Mouse (Mus musculus): Measurements from ENCODE around the gene Rab34. TPM values are rescaled to one million over a fixed set of nuclear protein-coding genes. Genes with fewer than 3 reads are reported as not detected.

The Rab34 gene
- polyA plus RNA-seq, 1 experiment from 2014 or later = 171 TPM

GRCm38 (mm10) chr11:78159096-78159495, 29.1 kb upstream of the Rab34 start:
- no peak overlapping the region for H3K9ac ChIP-seq
- no peaks in the 10 kb centered on the region for H3K27me3 ChIP-seq
- no peak overlapping the region for H3K27ac ChIP-seq (replicated peaks)
- no peak overlapping the region for H3K4me2 ChIP-seq (replicated peaks)
- H3K36me3 ChIP-seq = peaks cover 64% of the 10 kb centered on the region
- WGBS = 28% methylated on average over 2 of the region's 2 CpGs
- H3K4me1 ChIP-seq = peaks cover 52% of the 10 kb centered on the region
- no peak overlapping the region for H3K4me3 ChIP-seq (replicated peaks)
- H3K9me3 ChIP-seq (replicated peaks) = no peaks in the 10 kb centered on the region
- ATAC-seq (ENCODE audit: insufficient number of reproducible peaks, low FRiP score, low TSS enrichment, low read depth) = no peak

- Histone ChIP-seq H3K4me3 (replicated peaks) (no peak overlapping the region), H3K27me3 (no peaks in the 10 kb centered on the region), H3K4me2 (replicated peaks) (no peak overlapping the region), H3K4me1 (peaks cover 50% of the 10 kb centered on the region), H3K9me3 (replicated peaks) (no peaks in the 10 kb centered on the region), H3K27ac (replicated peaks) (0 out of 2 replicates have a peak overlapping the region, but pooled peaks have one; percentile 11), H3K36me3 (peaks cover 59% of the 10 kb centered on the region), H3K9ac (no peak overlapping the region)
- ATAC-seq (ENCODE audit: insufficient number of reproducible peaks, low FRiP score, low TSS enrichment, low read depth) = no peak
- 70% methylated on average over 7 of the region's 7 CpGs for WGBS
Measured at GRCm38 (mm10) chr11:78159557-78159956, 28.7 kb upstream of the Rab34 start.

DNA sequence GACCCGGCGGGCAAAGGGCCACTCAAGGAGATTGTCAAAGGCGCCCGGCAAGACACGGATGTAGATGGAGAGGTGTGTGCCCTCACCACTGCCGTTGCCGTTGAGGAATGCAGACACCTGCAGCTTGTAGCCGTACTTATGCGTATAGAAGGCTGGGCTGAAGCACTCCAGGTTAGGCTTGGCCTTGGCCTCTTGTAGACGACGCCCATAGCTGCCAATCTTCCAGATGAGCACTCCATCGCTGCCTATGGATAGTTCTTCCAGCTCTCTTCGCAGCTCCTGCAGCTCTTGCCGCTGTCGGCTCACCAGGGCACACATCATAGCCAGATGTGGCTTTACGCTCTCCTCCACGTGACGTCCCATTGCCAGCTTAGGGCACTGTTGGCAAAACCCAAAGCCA, 28.1 kb upstream of the Rab34 start:
- no peaks in the 10 kb centered on the region for H3K27me3 ChIP-seq
- 78% methylated on average over 18 of the region's 18 CpGs for WGBS
- H3K9ac ChIP-seq = no peak overlapping the region
- H3K4me1 ChIP-seq = peaks cover 50% of the 10 kb centered on the region
- H3K27ac ChIP-seq (replicated peaks) = peak overlapping the region; percentile 11; the same call in 1 of the 2 replicates
- H3K4me3 ChIP-seq (replicated peaks) = no peak overlapping the region
- peaks cover 55% of the 10 kb centered on the region for H3K36me3 ChIP-seq
- no peaks in the 10 kb centered on the region for H3K9me3 ChIP-seq (replicated peaks)
- no peak overlapping the region for H3K4me2 ChIP-seq (replicated peaks)
- ATAC-seq (ENCODE audit: insufficient number of reproducible peaks, low FRiP score, low TSS enrichment, low read depth) = no peak

DNA sequence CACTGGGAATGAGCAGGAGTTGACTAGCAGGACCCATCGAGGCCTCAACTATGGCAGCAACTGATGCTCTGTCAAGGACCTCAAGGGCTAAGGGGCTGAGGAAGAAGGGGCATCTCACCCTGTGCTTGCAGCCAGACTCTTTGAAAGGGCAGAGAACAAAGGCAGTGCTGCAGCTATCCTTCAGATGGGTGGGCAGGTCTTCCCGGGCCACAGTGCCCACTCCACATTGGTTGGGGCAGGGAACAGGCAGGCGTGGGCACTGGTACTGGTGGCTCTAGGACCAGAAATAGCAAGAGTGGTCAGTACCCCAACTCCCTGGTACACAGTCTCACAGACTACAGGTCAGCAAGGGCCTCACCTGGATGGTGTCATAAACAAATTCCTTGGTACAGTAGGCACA, 27.6 kb upstream of the Rab34 start:
- no peaks in the 10 kb centered on the region for H3K27me3 ChIP-seq
- H3K4me1 ChIP-seq = peaks cover 51% of the 10 kb centered on the region
- peaks cover 55% of the 10 kb centered on the region for H3K36me3 ChIP-seq
- peak overlapping the region; percentile 11; the same call in 1 of the 2 replicates for H3K27ac ChIP-seq (replicated peaks)
- no peak overlapping the region for H3K9ac ChIP-seq
- H3K4me3 ChIP-seq (replicated peaks) = no peak overlapping the region
- H3K4me2 ChIP-seq (replicated peaks) = no peak overlapping the region
- H3K9me3 ChIP-seq (replicated peaks) = no peaks in the 10 kb centered on the region
- no peak for ATAC-seq (ENCODE audit: insufficient number of reproducible peaks, low FRiP score, low TSS enrichment, low read depth)
- WGBS = 88% methylated on average over 3 of the region's 3 CpGs

DNA sequence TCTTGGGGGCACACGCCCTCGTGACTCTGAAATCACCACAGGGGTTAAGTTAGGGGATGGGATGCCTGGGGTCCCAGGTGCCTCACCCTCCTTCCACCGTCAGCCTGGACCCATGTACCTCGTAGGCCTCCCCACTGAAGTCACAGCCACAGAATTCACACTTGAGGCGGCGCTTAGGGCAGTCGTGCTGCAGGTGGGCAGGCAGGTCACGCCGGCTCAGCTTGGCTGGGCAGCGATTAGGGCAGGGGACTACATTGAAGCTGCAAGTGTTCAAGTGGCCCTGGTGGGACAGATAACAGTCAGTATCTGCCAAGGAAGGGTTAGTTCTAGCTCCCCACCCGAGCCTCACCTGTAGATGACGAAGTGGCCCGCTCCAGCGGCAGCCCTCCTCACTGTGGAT, 27.1 kb upstream of the Rab34 start:
- H3K9ac ChIP-seq = no peak overlapping the region
- H3K4me2 ChIP-seq (replicated peaks) = no peak overlapping the region
- peaks cover 55% of the 10 kb centered on the region for H3K36me3 ChIP-seq
- WGBS = 88% methylated on average over 14 of the region's 14 CpGs
- ATAC-seq (ENCODE audit: insufficient number of reproducible peaks, low FRiP score, low TSS enrichment, low read depth) = no peak
- no peaks in the 10 kb centered on the region for H3K27me3 ChIP-seq
- H3K4me1 ChIP-seq = peaks cover 56% of the 10 kb centered on the region
- H3K27ac ChIP-seq (replicated peaks) = no peak overlapping the region; the same call in 1 of the 2 replicates
- H3K9me3 ChIP-seq (replicated peaks) = no peaks in the 10 kb centered on the region
- H3K4me3 ChIP-seq (replicated peaks) = no peak overlapping the region

DNA sequence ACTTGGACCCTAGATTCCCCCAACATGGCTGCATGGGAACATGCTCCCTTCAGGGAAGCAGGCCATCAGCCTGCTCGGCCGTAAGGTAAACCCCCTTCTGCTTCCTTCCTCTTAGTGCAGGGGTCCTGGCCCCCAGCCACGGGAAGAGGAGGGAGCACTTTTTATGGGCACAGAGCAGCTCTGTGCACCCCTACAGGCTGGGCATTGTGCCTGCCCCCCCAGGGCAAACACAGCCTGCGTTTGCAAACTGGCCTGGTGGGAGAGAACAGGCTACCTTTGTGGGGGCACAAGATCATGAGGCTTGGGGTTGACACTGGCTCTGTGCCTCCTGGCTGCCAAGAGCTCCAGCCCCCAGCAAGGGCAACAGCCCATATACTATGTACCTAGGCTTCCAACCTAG, 26.3 kb upstream of the Rab34 start:
- Histone ChIP-seq H3K36me3 (peaks cover 51% of the 10 kb centered on the region), H3K27me3 (no peaks in the 10 kb centered on the region), H3K9me3 (replicated peaks) (no peaks in the 10 kb centered on the region), H3K4me1 (peaks cover 62% of the 10 kb centered on the region), H3K27ac (replicated peaks) (peak overlapping the region; percentile 96), H3K9ac (no peak overlapping the region), H3K4me2 (replicated peaks) (peak overlapping the region; percentile 89), H3K4me3 (replicated peaks) (peak overlapping the region; percentile 94; the same call in 1 of the 2 replicates)
- whole genome bisulfite sequencing = 31% methylated on average over 4 of the region's 4 CpGs
- no peak for ATAC-seq (ENCODE audit: insufficient number of reproducible peaks, low FRiP score, low TSS enrichment, low read depth)

GRCm38 (mm10) chr11:78162504-78162903, 25.7 kb upstream of the Rab34 start:
- no peaks in the 10 kb centered on the region for H3K9me3 ChIP-seq (replicated peaks)
- peaks cover 48% of the 10 kb centered on the region for H3K36me3 ChIP-seq
- H3K27ac ChIP-seq (replicated peaks) = peak overlapping the region; percentile 96
- H3K27me3 ChIP-seq = no peaks in the 10 kb centered on the region
- 38% methylated on average over 6 of the region's 6 CpGs for WGBS
- peak overlapping the region; percentile 5; the same call in 1 of the 2 replicates for H3K9ac ChIP-seq
- no peak for ATAC-seq (ENCODE audit: insufficient number of reproducible peaks, low FRiP score, low TSS enrichment, low read depth)
- peaks cover 59% of the 10 kb centered on the region for H3K4me1 ChIP-seq
- H3K4me2 ChIP-seq (replicated peaks) = peak overlapping the region; percentile 89
- peak overlapping the region; percentile 94 for H3K4me3 ChIP-seq (replicated peaks)

DNA sequence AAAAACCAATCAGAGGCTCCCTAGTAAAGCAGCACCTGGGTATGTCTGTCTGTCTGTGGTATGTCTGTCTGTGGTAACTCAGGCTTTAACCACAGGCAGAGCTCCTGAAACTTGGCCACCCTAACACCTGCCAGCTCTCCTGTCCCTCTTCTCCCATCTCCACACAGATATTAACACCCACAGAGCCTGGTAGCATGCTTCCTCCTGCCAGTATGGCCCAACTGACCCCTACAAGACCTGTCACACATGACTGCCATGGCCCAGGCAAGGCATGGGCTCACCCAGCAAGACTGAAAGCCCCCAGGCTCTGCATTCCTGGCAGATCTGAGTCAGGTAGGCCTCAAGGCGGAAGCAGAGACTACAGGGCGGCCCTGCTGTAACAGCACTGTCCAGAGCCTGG, 25.2 kb upstream of the Rab34 start:
- Histone ChIP-seq H3K27ac (replicated peaks) (peak overlapping the region; percentile 96), H3K9ac (peak overlapping the region; percentile 99), H3K27me3 (no peaks in the 10 kb centered on the region), H3K4me1 (peaks cover 58% of the 10 kb centered on the region), H3K36me3 (peaks cover 44% of the 10 kb centered on the region), H3K4me3 (replicated peaks) (peak overlapping the region; percentile 94), H3K9me3 (replicated peaks) (no peaks in the 10 kb centered on the region), H3K4me2 (replicated peaks) (peak overlapping the region; percentile 89)
- ATAC-seq (ENCODE audit: insufficient number of reproducible peaks, low FRiP score, low TSS enrichment, low read depth) = no peak
- WGBS = 46% methylated on average over 2 of the region's 2 CpGs

DNA sequence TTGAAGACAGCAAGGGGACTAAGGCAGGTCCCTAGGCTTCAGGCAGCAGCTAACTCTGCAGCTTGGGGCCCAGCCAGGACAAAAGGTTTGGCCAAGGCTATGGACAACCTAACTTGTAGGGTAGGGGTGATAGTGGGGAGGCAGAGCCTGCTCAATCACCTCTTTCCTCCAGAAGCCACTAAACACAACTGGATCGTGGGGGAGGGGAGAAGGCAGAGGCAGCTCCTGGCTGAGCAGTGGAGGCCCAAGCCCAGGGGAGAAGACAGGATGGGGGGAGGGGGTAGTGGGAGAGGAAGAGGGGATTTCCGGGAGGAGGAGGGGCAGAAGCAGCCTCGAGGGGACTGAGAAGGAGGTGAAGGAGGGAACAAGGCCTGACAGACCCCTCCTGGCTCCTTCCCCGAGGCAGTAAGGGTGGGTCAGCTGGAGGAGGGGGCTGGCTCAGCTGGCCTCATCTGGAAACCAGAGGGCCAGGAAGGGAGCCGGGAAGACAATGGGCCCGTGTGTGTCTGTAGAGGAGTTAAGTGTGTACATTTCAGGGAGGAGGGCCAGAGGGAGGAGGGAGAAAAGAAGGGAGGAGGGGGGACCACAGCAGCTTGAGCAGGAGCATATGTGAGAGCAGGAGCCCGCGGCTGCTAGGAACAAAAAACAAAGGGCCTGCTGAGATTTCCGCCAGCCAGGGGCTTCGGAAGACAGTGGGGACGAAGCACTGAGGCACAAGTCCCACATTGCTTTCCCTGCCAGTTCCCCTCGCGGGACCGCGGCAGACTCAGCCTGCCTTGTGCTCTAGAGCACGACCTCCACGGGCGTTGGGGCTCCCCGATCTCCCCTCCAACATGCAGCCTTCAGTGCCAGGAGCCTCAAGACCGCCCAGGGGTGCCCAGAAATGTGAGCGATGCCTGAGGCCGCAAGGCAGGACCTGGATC, 24.3 kb upstream of the Rab34 start:
- under 1% methylated on average over 22 of the region's 22 CpGs for WGBS
- Histone ChIP-seq H3K4me2 (replicated peaks) (peak overlapping the region; percentile 89), H3K4me1 (peaks cover 60% of the 10 kb centered on the region), H3K9ac (peak overlapping the region; percentile 99), H3K36me3 (peaks cover 35% of the 10 kb centered on the region), H3K27me3 (no peaks in the 10 kb centered on the region), H3K4me3 (replicated peaks) (peak overlapping the region; percentile 94), H3K27ac (replicated peaks) (peak overlapping the region; percentile 96), H3K9me3 (replicated peaks) (no peaks in the 10 kb centered on the region)
- peak; percentile 64 for ATAC-seq (ENCODE audit: insufficient number of reproducible peaks, low FRiP score, low TSS enrichment, low read depth)

DNA sequence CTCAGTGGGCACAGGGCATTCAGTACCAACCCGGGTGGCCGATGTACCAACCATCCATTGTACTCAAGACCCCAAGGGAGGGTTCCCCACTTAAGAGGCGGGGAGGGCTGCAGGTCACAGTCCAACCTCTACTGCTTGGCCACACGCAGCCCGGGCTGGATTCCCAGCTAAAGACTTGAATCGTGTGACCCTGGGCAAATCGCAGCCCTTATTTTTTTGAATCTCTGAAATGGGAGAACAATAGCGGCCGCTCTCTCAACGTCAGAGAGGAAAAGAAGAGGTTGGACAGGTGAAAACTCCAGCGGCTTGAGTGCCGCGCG, 23.7 kb upstream of the Rab34 start:
- Histone ChIP-seq H3K9me3 (replicated peaks) (no peaks in the 10 kb centered on the region), H3K4me3 (replicated peaks) (peak overlapping the region; percentile 94), H3K27me3 (no peaks in the 10 kb centered on the region), H3K27ac (replicated peaks) (peak overlapping the region; percentile 96), H3K4me2 (replicated peaks) (peak overlapping the region; percentile 89), H3K36me3 (peaks cover 29% of the 10 kb centered on the region), H3K4me1 (peaks cover 59% of the 10 kb centered on the region), H3K9ac (peak overlapping the region; percentile 99)
- no peak for ATAC-seq (ENCODE audit: insufficient number of reproducible peaks, low FRiP score, low TSS enrichment, low read depth)
- WGBS = 0% methylated on average over 14 of the region's 14 CpGs

DNA sequence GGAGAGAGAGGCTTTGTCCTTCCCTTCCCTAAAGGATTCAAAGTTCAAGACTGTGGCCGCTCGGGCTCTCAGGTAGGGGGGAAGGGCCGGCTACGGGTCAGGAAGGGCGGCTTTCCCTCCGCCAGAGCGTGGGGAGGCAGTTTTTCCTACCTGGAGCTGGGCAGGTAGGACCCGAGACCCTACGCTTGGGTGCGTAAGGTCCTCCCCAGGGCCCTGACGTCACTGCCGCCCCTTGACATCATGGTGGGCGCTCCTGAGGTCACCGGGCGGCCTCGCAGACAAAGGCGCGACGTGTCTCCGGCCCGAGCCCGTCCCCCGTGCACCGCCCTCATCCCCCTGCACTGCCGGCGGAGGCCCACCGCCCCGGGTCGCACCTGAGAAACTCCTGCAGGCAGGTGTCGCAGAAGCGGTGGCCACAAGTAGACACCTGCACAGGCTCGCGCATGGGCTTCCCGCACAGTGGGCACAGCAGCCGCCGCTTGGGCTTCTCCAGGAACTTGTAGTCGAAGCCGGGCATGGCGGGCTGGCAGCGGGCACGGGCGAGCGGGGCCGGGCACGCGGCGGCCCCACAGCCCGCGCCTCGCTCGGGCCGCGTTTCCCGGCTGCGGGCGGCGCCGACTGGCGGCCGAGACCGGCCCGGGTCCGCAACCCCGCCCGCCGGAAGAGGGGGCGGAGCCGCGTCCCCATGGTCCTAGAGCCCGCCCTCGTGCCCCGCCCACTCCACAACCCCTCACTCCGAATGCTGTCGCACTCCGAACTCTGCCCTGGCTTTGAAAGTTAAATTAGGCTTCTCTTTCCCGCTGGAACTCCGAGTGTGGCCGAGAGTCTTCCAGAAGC, 23.1 kb upstream of the Rab34 start, which contains the start of gene Traf4:
Gene Traf4, minus strand, starts transcription at position 666 of the 837 bp plus-strand sequence.
- peaks cover 23% of the 10 kb centered on the region for H3K36me3 ChIP-seq
- H3K9ac ChIP-seq = peak within 1 kb of the TSS; percentile 99
- H3K27ac ChIP-seq (replicated peaks) = peak within 1 kb of the TSS; percentile 96
- H3K4me1 ChIP-seq = peaks cover 54% of the 10 kb centered on the region
- no peaks in the 10 kb centered on the region for H3K27me3 ChIP-seq
- H3K4me2 ChIP-seq (replicated peaks) = peak within 1 kb of the TSS; percentile 89
- WGBS = under 1% methylated on average over 77 of the region's 78 CpGs
- peak within 1 kb of the TSS; percentile 94 for H3K4me3 ChIP-seq (replicated peaks)
- no peaks in the 10 kb centered on the region for H3K9me3 ChIP-seq (replicated peaks)
- peak; percentile 84 for ATAC-seq (ENCODE audit: insufficient number of reproducible peaks, low FRiP score, low TSS enrichment, low read depth)

All from embryonic facial prominence, embryonic 15.5 days (tissue).